Mouse (Mus musculus) forebrain, embryonic 11.5 days (tissue): Measurements from ENCODE around the gene Oxnad1. TPM values are rescaled to one million over a fixed set of nuclear protein-coding genes. Genes with fewer than 3 reads are reported as not detected.
"Not testable (repeated sequence)": the region's sequence is repeated elsewhere in the genome, so short reads cannot be mapped to it uniquely, and the experiment has no call there.

Experiments
- ATAC-seq: fragments of 200-750 bp; cut with Nextera tagmentation; replicated peaks from 2 replicates; pipeline ENCODE4 v1.8.0; 2017; ENCODE audit warnings: moderate TSS enrichment; ENCODE audit not compliant: low FRiP score
- DNase-seq: peaks from one replicate; pipeline ENCODE4 v3.0.0-alpha.2; 2017; ENCODE audit warnings: low spot score
- H3K27ac ChIP-seq: fragments of 300-500 bp; sonication (generic); 2 replicates; pipeline ENCODE4 v1.5.1; 2014; ENCODE audit warnings: low read depth, low read length
- H3K27me3 ChIP-seq: fragments of 300-500 bp; sonication (generic); 2 replicates; pipeline ENCODE4 v1.6.1; 2014; ENCODE audit warnings: mild to moderate bottlenecking, low read length, mixed read lengths; ENCODE audit not compliant: control insufficient read depth, insufficient read depth
- H3K36me3 ChIP-seq: fragments of 300-500 bp; sonication (generic); 2 replicates; pipeline ENCODE4 v1.6.1; 2014; ENCODE audit warnings: mild to moderate bottlenecking, low read length, moderate library complexity, mixed read lengths; ENCODE audit not compliant: control insufficient read depth, insufficient read depth
- H3K4me1 ChIP-seq: fragments of 300-500 bp; sonication (generic); replicated peaks from 2 replicates; pipeline ENCODE4 v1.6.1; 2014; ENCODE audit warnings: low read length, mixed read lengths; ENCODE audit not compliant: control insufficient read depth, insufficient read depth
- H3K4me2 ChIP-seq: fragments of 300-500 bp; sonication (generic); 2 replicates; pipeline ENCODE4 v1.6.1; 2014; ENCODE audit warnings: low read depth, mild to moderate bottlenecking, low read length, moderate library complexity, mixed read lengths; ENCODE audit not compliant: severe bottlenecking
- H3K4me3 ChIP-seq: fragments of 300-500 bp; sonication (generic); 2 replicates; pipeline ENCODE4 v1.5.1; 2014; ENCODE audit warnings: low read depth, low read length
- H3K9ac ChIP-seq: fragments of 300-500 bp; sonication (generic); 2 replicates; pipeline ENCODE4 v1.6.1; 2014; ENCODE audit warnings: low read length
- H3K9me3 ChIP-seq: fragments of 300-500 bp; sonication (generic); 2 replicates; pipeline ENCODE4 v1.6.1; 2016; ENCODE audit warnings: low read length, mixed read lengths; ENCODE audit not compliant: control insufficient read depth
- WGBS: fragments of 180-500 bp; shearing (Covaris S2); extraction: QIAGEN DNeasy Blood & Tissue Kit; methylation state at CpG from one replicate; pipeline ENCODE4 v1.1.7; 2014; 5-methylcytosine and 5-hydroxymethylcytosine counted together
- polyA plus RNA-seq: library from polyadenylated mRNA; unstranded; fragments of >200 nt; fragmentation: Nextera tagmentation; extraction: Ambion mirVana; gene quantifications from 2 replicates; pipeline ENCODE4 v1.2.1, GENCODE M21; 2014

Gene Oxnad1
- polyA plus RNA-seq, 1 experiment from 2014 or later: 20.2 TPM

DNA sequence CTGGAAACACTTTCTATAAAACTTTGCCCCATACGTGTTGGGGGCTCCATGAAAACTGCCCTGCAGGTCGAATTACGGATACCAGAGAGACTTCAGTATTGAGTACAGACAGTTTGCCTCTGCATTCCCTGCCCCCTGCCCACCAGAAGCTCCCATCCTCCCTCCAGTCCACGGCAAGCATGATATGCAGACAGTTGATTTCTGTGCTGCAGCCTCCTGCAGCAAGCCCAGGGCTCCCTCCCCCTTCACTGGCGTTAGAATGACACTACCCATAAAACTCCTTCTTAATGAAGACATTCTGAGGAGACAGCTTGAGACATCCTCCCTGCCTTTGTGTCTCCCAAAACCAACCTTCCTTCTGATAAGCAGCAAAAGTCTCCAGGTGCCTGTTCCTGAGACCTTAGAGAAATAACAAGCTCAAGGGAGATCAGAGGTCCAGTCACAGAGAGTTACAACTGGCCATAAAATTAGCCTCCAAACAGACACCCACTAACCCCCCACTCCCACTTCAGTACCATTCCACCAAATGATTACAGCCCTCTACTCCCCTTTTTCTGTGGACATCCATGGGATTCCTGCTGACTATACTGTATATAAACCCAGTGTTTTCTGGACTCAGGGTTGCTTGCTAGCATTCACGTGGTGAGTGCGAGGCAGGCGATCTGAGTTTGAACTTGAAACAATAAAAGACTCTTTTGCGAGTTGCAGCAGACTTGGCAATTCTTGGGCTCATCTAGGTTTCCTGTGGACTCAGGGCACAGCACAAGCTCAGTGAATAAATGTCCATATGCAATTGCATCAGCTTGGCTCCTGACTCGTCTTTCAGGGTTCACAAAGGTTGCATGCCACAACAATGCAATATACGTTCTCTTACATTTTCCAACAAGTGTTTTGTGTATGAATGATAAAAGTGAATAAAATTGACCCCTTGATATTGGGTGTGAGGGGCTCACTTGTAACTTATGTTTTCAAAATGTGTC is 36.1 kb downstream of the Oxnad1 start:
- no peaks in the 10 kb centered on the region for H3K36me3 ChIP-seq
- H3K9ac ChIP-seq: no peak overlapping the region
- H3K27me3 ChIP-seq: no peaks in the 10 kb centered on the region
- H3K4me3 ChIP-seq: no peak overlapping the region
- H3K4me2 ChIP-seq: no peak overlapping the region
- H3K27ac ChIP-seq: no peak overlapping the region
- ATAC-seq: no peak
- no peaks in the 10 kb centered on the region for H3K9me3 ChIP-seq
- DNase-seq: no peak
- WGBS: 79% methylated on average over 11 of the region's 11 CpGs
- no peaks in the 10 kb centered on the region for H3K4me1 ChIP-seq

DNA sequence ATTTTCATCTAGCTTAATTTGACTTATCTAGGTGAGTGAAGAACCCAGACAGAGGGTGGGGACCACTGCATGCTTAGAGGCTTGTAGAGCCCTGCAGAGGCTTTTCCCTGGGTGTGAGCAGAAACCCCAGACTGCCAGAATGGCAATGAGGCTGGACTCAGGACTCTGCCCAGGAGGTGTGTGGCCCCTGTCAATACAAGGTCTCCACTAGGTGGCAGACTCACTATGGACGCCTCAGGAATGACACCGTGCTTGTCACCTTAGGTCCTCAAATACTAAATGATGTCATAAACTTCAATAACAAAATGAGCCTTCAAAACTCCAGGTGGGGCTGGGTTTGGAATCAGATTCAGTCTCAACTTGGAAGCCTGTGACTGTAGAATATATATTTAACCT is 36.7 kb downstream of the Oxnad1 start:
- no peak overlapping the region for H3K4me3 ChIP-seq
- no peaks in the 10 kb centered on the region for H3K4me1 ChIP-seq
- no peaks in the 10 kb centered on the region for H3K9me3 ChIP-seq
- H3K27me3 ChIP-seq: no peaks in the 10 kb centered on the region
- 53% methylated on average over 2 of the region's 2 CpGs for WGBS
- ATAC-seq: no peak
- no peak for DNase-seq
- H3K27ac ChIP-seq: no peak overlapping the region
- H3K36me3 ChIP-seq: no peaks in the 10 kb centered on the region
- H3K4me2 ChIP-seq: no peak overlapping the region
- no peak overlapping the region for H3K9ac ChIP-seq

DNA sequence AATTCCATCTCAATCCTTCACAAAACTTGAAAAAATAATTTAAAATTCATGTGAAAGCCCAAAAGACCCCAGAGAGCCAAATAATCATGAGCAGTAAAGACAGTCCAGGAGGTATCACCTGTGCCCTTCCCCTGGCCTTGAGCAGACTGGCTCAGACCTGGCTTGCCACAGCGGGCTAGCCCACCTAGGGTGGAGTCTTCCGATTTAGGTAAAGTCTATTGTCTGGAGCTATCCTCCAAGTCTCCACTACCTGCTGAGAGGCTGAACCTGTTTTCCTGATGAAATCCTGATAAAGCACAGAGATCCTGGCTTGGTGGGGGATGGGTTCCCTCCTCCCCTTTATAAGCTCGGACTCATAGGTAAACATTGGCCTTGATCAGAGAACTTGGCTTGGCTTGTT is 39.1 kb downstream of the Oxnad1 start:
- Histone ChIP-seq H3K4me3 (no peak overlapping the region), H3K9ac (no peak overlapping the region), H3K27me3 (no peaks in the 10 kb centered on the region), H3K36me3 (no peaks in the 10 kb centered on the region), H3K4me2 (no peak overlapping the region), H3K9me3 (no peaks in the 10 kb centered on the region), H3K27ac (no peak overlapping the region), H3K4me1 (no peaks in the 10 kb centered on the region)
- DNase-seq (no peak), ATAC-seq (no peak)
- 59% methylated on average over 3 of the region's 3 CpGs for WGBS

DNA sequence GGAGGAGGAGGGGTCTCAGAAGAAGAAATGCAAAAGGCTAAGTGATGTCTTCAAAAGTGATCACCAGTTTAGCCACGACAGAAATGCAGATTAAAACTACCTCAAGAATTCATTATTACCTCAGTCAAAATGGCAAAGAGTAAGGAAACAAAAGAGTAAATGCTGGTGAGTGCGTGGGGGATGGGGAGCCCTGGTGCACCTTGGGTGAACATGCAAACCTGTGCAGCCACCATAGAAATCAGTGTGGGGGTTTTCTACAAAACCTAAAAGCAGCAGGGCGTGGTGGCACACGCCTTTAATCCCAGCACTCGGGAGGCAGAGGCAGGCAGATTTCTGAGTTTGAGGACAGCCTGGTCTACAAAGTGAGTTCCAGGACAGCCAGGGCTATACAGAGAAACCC is 40.1 kb downstream of the Oxnad1 start:
- H3K4me1 ChIP-seq, DNase-seq, ATAC-seq, H3K9ac ChIP-seq, H3K27ac ChIP-seq, H3K4me2 ChIP-seq, H3K4me3 ChIP-seq, H3K27me3 ChIP-seq, H3K9me3 ChIP-seq, H3K36me3 ChIP-seq: not testable (repeated sequence)
- 85% methylated on average over 5 of the region's 5 CpGs for WGBS

DNA sequence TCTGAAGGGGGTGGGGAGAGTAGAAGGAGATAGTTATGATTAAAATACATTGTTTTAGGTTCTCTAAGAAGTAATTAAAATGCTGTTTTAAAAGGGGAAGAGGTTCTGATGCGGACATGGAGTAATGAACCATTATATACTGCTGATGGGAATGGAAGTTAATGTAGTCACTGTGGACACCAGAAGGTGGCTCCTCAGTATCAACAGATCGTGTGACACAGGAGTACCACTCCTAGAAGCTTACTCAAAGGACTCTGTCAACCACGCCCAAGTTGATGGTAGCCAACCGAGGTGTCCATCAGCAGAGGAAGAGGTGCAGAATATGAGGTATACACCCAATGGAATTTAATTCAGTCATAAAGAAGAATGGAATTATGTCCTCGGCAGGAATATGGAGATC is 43.2 kb downstream of the Oxnad1 start:
- H3K9ac ChIP-seq: no peak overlapping the region
- WGBS: 81% methylated on average over 5 of the region's 5 CpGs
- no peaks in the 10 kb centered on the region for H3K36me3 ChIP-seq
- no peaks in the 10 kb centered on the region for H3K27me3 ChIP-seq
- H3K4me1 ChIP-seq: no peaks in the 10 kb centered on the region
- no peak for ATAC-seq
- no peak for DNase-seq
- H3K4me2 ChIP-seq: no peak overlapping the region
- H3K4me3 ChIP-seq: no peak overlapping the region
- H3K9me3 ChIP-seq: no peaks in the 10 kb centered on the region
- H3K27ac ChIP-seq: no peak overlapping the region

DNA sequence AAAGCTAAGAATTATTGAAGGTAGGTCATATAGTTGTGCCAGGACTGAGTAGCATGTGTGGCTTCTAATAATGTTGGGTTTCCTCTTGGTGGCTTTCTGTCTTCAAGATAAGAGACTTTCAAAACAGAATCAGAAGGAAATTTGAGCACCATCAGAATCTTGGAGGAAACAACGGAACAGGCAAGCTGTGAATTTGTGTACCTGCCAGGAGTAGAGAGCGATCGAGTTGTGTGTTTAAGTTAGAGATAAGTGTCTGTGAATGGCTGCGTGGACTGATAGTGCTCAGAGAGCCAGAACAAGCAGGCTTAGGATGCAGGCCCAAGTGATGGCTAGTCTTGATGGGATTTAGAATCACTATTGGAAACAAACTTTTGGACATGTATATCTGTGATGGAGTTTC is 46.7 kb downstream of the Oxnad1 start:
- no peak overlapping the region for H3K27ac ChIP-seq
- no peaks in the 10 kb centered on the region for H3K27me3 ChIP-seq
- no peak overlapping the region for H3K9ac ChIP-seq
- H3K4me2 ChIP-seq: no peak overlapping the region
- no peaks in the 10 kb centered on the region for H3K36me3 ChIP-seq
- ATAC-seq (no peak), DNase-seq (no peak)
- H3K4me1 ChIP-seq: no peaks in the 10 kb centered on the region
- no peaks in the 10 kb centered on the region for H3K9me3 ChIP-seq
- WGBS: 92% methylated on average over 4 of the region's 4 CpGs
- H3K4me3 ChIP-seq: no peak overlapping the region

DNA sequence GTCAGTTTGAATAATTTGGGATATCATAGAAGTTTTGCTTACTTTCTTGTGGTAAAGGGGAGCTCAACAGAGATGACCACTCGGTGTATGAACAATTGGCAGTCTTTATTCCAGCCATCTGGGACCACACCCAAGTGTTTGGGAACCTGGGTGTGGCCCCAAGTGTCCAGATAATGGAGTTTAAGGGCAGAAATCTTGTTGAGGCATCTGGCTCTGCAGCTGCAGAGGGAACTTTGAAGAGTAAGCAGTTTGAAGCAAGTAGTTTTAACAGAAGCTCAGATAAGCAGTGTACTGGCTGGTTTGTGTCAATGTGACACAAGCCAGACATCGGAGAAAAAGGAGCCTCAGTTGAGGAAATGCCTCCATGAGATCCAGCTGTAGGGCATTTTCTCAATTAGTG is 49.1 kb downstream of the Oxnad1 start:
- no peaks in the 10 kb centered on the region for H3K36me3 ChIP-seq
- 83% methylated on average over 2 of the region's 2 CpGs for WGBS
- no peak for ATAC-seq
- H3K4me1 ChIP-seq: no peaks in the 10 kb centered on the region
- H3K4me3 ChIP-seq: no peak overlapping the region
- no peak overlapping the region for H3K27ac ChIP-seq
- DNase-seq: no peak
- H3K27me3 ChIP-seq: no peaks in the 10 kb centered on the region
- H3K9ac ChIP-seq: no peak overlapping the region
- no peaks in the 10 kb centered on the region for H3K9me3 ChIP-seq
- H3K4me2 ChIP-seq: no peak overlapping the region

DNA sequence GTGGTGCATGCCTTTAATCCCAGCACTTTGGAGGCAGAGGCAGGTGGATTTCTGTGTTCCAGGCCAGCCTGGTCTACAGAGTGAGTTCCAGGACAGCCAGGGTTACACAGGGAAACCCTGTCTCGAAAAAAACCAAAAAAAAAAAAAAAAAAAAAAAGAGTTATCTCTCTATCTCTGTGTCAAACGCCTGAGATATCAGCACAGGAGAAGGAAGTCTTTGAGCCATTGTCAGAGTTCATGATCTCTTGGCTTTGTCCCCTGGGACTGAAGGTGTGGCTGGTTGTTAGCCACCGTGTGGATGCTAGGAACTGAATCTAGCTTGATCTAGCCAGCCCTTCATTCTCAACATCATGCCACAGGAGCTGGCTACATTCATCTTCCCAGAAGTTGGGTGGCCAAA is 51.3 kb downstream of the Oxnad1 start:
- H3K4me2 ChIP-seq, DNase-seq, H3K4me1 ChIP-seq, H3K9me3 ChIP-seq, ATAC-seq, H3K9ac ChIP-seq, H3K27ac ChIP-seq, H3K36me3 ChIP-seq, H3K4me3 ChIP-seq, H3K27me3 ChIP-seq: not testable (repeated sequence)
- WGBS: 95% methylated on average over 3 of the region's 3 CpGs
